Mouse (Mus musculus) thymus, adult 2 months (tissue): ENCODE results near the gene Rpf1. TPM values are rescaled to one million over a fixed set of nuclear protein-coding genes. Genes with fewer than 3 reads are reported as not detected.

Experiments
- DNase-seq: peaks from one replicate; pipeline ENCODE4 v3.0.0; 2021
- H3K27ac ChIP-seq: fragments of 200-500 bp; 2 replicates; pipeline ENCODE4 v1.5.1; 2012; ENCODE audit warnings: low read length, control low read depth; ENCODE audit not compliant: control insufficient read depth, insufficient read depth
- H3K27me3 ChIP-seq: fragments of 200-500 bp; 2 replicates; pipeline ENCODE4 v1.6.1; 2012; ENCODE audit warnings: mild to moderate bottlenecking, low read length, moderate library complexity, mixed read lengths; ENCODE audit not compliant: control insufficient read depth, insufficient read depth
- H3K36me3 ChIP-seq: fragments of 200-500 bp; 2 replicates; pipeline ENCODE4 v1.6.1; 2012; ENCODE audit warnings: mild to moderate bottlenecking, low read length, moderate library complexity; ENCODE audit not compliant: control insufficient read depth, insufficient read depth
- H3K4me1 ChIP-seq: fragments of 200-500 bp; replicated peaks from 2 replicates; pipeline ENCODE4 v1.6.1; 2012; ENCODE audit warnings: low read length; ENCODE audit not compliant: control insufficient read depth, insufficient read depth
- H3K4me3 ChIP-seq: fragments of 200-500 bp; 2 replicates; pipeline ENCODE4 v1.5.1; 2012; ENCODE audit warnings: mild to moderate bottlenecking, low read length, control low read depth, moderate library complexity; ENCODE audit not compliant: control insufficient read depth, insufficient read depth
- CTCF ChIP-seq: fragments of 200-500 bp; IDR thresholded peaks from 2 replicates; pipeline ENCODE4 v1.5.1; 2012; ENCODE audit warnings: mild to moderate bottlenecking, control low read depth, low read length, moderate library complexity, borderline replicate concordance; ENCODE audit not compliant: control insufficient read depth, poor library complexity, insufficient read depth; ENCODE audit errors: extremely low read depth
- POLR2A ChIP-seq: fragments of 200-500 bp; IDR thresholded peaks from 2 replicates; pipeline ENCODE4 v1.6.1; 2012; ENCODE audit warnings: mild to moderate bottlenecking, low read length, control low read depth, moderate library complexity; ENCODE audit not compliant: control insufficient read depth, poor library complexity, insufficient read depth; ENCODE audit errors: extremely low read depth
- WGBS: fragments of 180-500 bp; shearing (Covaris S2); methylation state at CpG from one replicate; pipeline ENCODE4 v1.1.7; 2018; 5-methylcytosine and 5-hydroxymethylcytosine counted together
- polyA plus RNA-seq: library from polyadenylated mRNA; depleted of rRNA; stranded (reverse); fragments of >200 nt; gene quantifications from 2 replicates; pipeline ENCODE4 v1.2.3, GENCODE M21; 2012; rRNA removed

Gene Rpf1
- 18.6 and 19.0 TPM in 2 replicates for polyA plus RNA-seq

GRCm38 (mm10) chr3:146520798-146521651 lies at the start of gene Rpf1:
TSS of gene Rpf1 (minus strand) at chr3:146521429.
- peak; percentile 90 for DNase-seq

GRCm38 (mm10) chr3:146570939-146571338 lies 49.7 kb upstream of the Rpf1 start:
- Histone ChIP-seq H3K4me3 (no peak overlapping the region), H3K27ac (no peak overlapping the region), H3K27me3 (no peaks in the 10 kb centered on the region), H3K4me1 (no peaks in the 10 kb centered on the region), H3K36me3 (no peaks in the 10 kb centered on the region)
- 93% methylated on average over 6 of the region's 6 CpGs for WGBS
- TF ChIP-seq POLR2A (no peak), CTCF (no peak)
- no peak for DNase-seq

More at GRCm38 (mm10) chr3:146520798-146521651, at the start of gene Rpf1:
- H3K4me1 ChIP-seq: 0 out of 2 replicates have a peak, but pooled peaks cover 4% of the 10 kb centered on the region
- under 1% methylated on average over 76 of the region's 82 CpGs for WGBS
- no peaks in the 10 kb centered on the region for H3K27me3 ChIP-seq
- H3K27ac ChIP-seq: peak within 1 kb of the TSS; percentile 95
- peak within 1 kb of the TSS; percentile 93 for H3K4me3 ChIP-seq
- TF ChIP-seq CTCF (no peak), POLR2A (peak; percentile 77)
- peaks cover 17% of the 10 kb centered on the region for H3K36me3 ChIP-seq

- H3K27ac ChIP-seq: no peak within 1 kb of the TSS
Measured at GRCm38 (mm10) chr3:146570148-146570782, 49.0 kb upstream of the Rpf1 start, which contains the start of gene Uox. TSS of gene Uox (plus strand) at chr3:146570426.

GRCm38 (mm10) chr3:146569594-146569993 lies 48.4 kb upstream of the Rpf1 start:
- H3K4me1 ChIP-seq: no peaks in the 10 kb centered on the region
- H3K27me3 ChIP-seq: no peaks in the 10 kb centered on the region
- TF ChIP-seq POLR2A (no peak), CTCF (no peak)
- H3K36me3 ChIP-seq: no peaks in the 10 kb centered on the region
- no peak overlapping the region for H3K4me3 ChIP-seq
- WGBS: 98% methylated on average over 3 of the region's 3 CpGs
- DNase-seq: no peak
- H3K27ac ChIP-seq: no peak overlapping the region

More at GRCm38 (mm10) chr3:146570148-146570782, 49.0 kb upstream of the Rpf1 start, which contains the start of gene Uox:
- DNase-seq: no peak
- no peaks in the 10 kb centered on the region for H3K27me3 ChIP-seq
- no peak within 1 kb of the TSS for H3K4me3 ChIP-seq
- H3K36me3 ChIP-seq: no peaks in the 10 kb centered on the region
- 94% methylated on average over 10 of the region's 10 CpGs for WGBS
- H3K4me1 ChIP-seq: no peaks in the 10 kb centered on the region
- TF ChIP-seq CTCF (no peak), POLR2A (no peak)

GRCm38 (mm10) chr3:146567884-146568530 lies 46.8 kb upstream of the Rpf1 start:
- H3K27me3 ChIP-seq: no peaks in the 10 kb centered on the region
- H3K4me1 ChIP-seq: no peaks in the 10 kb centered on the region
- WGBS: 73% methylated on average over 9 of the region's 9 CpGs
- no peak for DNase-seq
- TF ChIP-seq POLR2A (no peak), CTCF (no peak)
- H3K36me3 ChIP-seq: no peaks in the 10 kb centered on the region
- H3K27ac ChIP-seq: no peak overlapping the region
- H3K4me3 ChIP-seq: no peak overlapping the region

GRCm38 (mm10) chr3:146567366-146567765 lies 46.1 kb upstream of the Rpf1 start:
- no peak for DNase-seq
- Histone ChIP-seq H3K36me3 (no peaks in the 10 kb centered on the region), H3K4me1 (no peaks in the 10 kb centered on the region), H3K27ac (no peak overlapping the region), H3K27me3 (no peaks in the 10 kb centered on the region), H3K4me3 (no peak overlapping the region)
- WGBS: 90% methylated on average over 7 of the region's 7 CpGs
- TF ChIP-seq POLR2A: no peak
- no peak for TF ChIP-seq CTCF
